15 mouse cellular contexts compared by ENCODE assay signal in the genomic region with DNA sequence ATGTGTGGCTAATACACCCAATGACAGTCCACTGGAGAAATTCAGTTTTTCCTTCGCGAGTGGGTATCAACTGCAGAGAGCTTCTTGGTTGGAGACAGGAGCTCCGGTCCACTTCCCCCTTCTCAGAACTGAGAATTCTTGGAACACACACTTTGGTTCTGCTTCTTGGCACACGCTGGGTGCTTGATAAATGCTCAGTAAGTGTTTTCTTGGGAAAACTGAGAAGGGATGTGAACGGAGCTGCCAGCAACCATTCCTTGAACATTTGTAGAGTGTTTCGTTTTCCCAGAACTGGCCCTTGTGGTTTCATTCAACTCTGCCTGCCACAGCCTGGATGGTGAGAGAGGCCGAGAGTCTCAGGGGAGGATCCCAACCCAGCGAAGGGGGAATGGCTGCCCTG. TPM values are rescaled to one million over a fixed set of nuclear protein-coding genes. Genes with fewer than 3 reads are reported as not detected.
"Had no signal": no experiment of that assay in that cellular context is flagged by ENCODE, and none has a peak within 500 bp of the region (broad histone marks: within the 10 kb centered on the region; RNA-seq: fewer than 3 reads in every experiment).

No protein-coding gene starts in this region.

- DNase-seq: kidney, postnatal 14 days; lung, adult 2 months; retina, postnatal 1 day; thymus, postnatal 4 days had no signal

- H3K4me2 ChIP-seq: kidney, embryonic 15.5 days; liver, embryonic 11.5 days; liver, embryonic 15.5 days; midbrain, embryonic 11.5 days; midbrain, embryonic 15.5 days; neural tube, embryonic 13.5 days had no signal

- H3K27me3 ChIP-seq: midbrain, embryonic 15.5 days had no signal

- H3K36me3 ChIP-seq: kidney, embryonic 15.5 days; limb, embryonic 10.5 days; liver, embryonic 15.5 days; midbrain, embryonic 15.5 days; neural tube, embryonic 13.5 days had no signal

- H3K4me3 ChIP-seq: kidney, embryonic 15.5 days; left cerebral cortex, adult 2 months; limb, embryonic 10.5 days; liver, embryonic 15.5 days; megakaryocyte, embryonic 14.5 days; midbrain, embryonic 15.5 days; neural tube, embryonic 13.5 days had no signal

RNA-seq across cellular contexts. Expression of gene Ky, which starts 43.7 kb away (rescaled TPM):
- total RNA-seq: monocyte, adult 5-6 weeks had no signal
- polyA plus RNA-seq: liver, embryonic 11.5 days; macrophage had no signal
